Mouse (Mus musculus): ENCODE measurements around the gene Exd1.

- TF ChIP-seq POLR2A (IDR thresholded peaks at IDR 0.05; ENCODE audit: low read depth, low read length) = no peak
- no peak for TF ChIP-seq CTCF (IDR thresholded peaks at IDR 0.05; ENCODE audit: borderline replicate concordance, insufficient read depth, low read length)
Measured at GRCm38 (mm10) chr2:119596781-119597330, 49.4 kb upstream of the Exd1 start.
